Mouse (Mus musculus) neural tube, embryonic 15.5 days (tissue): Measurements from ENCODE around the gene Shisa7. TPM values are rescaled to one million over a fixed set of nuclear protein-coding genes. Genes with fewer than 3 reads are reported as not detected.
"Not testable (repeated sequence)": the region's sequence is repeated elsewhere in the genome, so short reads cannot be mapped to it uniquely, and the experiment has no call there.

Experiments
- ATAC-seq: fragments of 200-750 bp; cut with Nextera tagmentation; 2 replicates; pipeline ENCODE4 v1.8.0; 2017; ENCODE audit warnings: mild to moderate bottlenecking, moderate TSS enrichment, moderate library complexity; ENCODE audit not compliant: low FRiP score
- H3K27ac ChIP-seq: fragments of 300-500 bp; sonication (generic); replicated peaks from 2 replicates; pipeline ENCODE4 v1.5.1; 2015; ENCODE audit warnings: mild to moderate bottlenecking, inconsistent platforms
- H3K27me3 ChIP-seq: fragments of 300-500 bp; sonication (generic); replicated peaks from 2 replicates; pipeline ENCODE4 v1.6.1; 2015; ENCODE audit warnings: inconsistent platforms
- H3K36me3 ChIP-seq: fragments of 300-500 bp; sonication (generic); 2 replicates; pipeline ENCODE4 v1.6.1; 2015; ENCODE audit warnings: inconsistent platforms
- H3K4me1 ChIP-seq: fragments of 300-500 bp; sonication (generic); 2 replicates; pipeline ENCODE4 v1.6.1; 2015; ENCODE audit warnings: inconsistent platforms
- H3K4me2 ChIP-seq: fragments of 300-500 bp; sonication (generic); 2 replicates; pipeline ENCODE4 v1.6.1; 2015; ENCODE audit warnings: inconsistent platforms, mild to moderate bottlenecking, moderate library complexity
- H3K4me3 ChIP-seq: fragments of 300-500 bp; sonication (generic); replicated peaks from 2 replicates; pipeline ENCODE4 v1.5.1; 2015; ENCODE audit warnings: mild to moderate bottlenecking, inconsistent platforms
- H3K9ac ChIP-seq: fragments of 300-500 bp; sonication (generic); replicated peaks from 2 replicates; pipeline ENCODE4 v1.6.1; 2015; ENCODE audit warnings: mild to moderate bottlenecking, inconsistent platforms
- H3K9me3 ChIP-seq: fragments of 300-500 bp; sonication (generic); replicated peaks from 2 replicates; pipeline ENCODE4 v1.6.1; 2016; ENCODE audit warnings: inconsistent platforms
- WGBS: fragments of 180-500 bp; shearing (Covaris S2); methylation state at CpG from one replicate; pipeline ENCODE4 v1.1.7; 2015; ENCODE audit warnings: mixed read lengths; 5-methylcytosine and 5-hydroxymethylcytosine counted together
- polyA plus RNA-seq: library from polyadenylated mRNA; unstranded; fragments of >200 nt; fragmentation: Nextera tagmentation; extraction: Ambion mirVana; gene quantifications from 2 replicates; pipeline ENCODE4 v1.2.1, GENCODE M21; 2015

Shisa7 gene
- polyA plus RNA-seq, 1 experiment from 2014 or later: 11.3 TPM

- Histone ChIP-seq H3K36me3 (no peaks in the 10 kb centered on the region), H3K9ac (peak overlapping the region; percentile 73), H3K27me3 (0 out of 2 replicates have a peak, but pooled peaks cover 4% of the 10 kb centered on the region), H3K27ac (peak overlapping the region; percentile 87), H3K4me3 (peak overlapping the region; percentile 49), H3K9me3 (no peaks in the 10 kb centered on the region), H3K4me1 (peaks cover 37% of the 10 kb centered on the region), H3K4me2 (peak overlapping the region; percentile 80)
- WGBS: under 1% methylated on average over 16 of the region's 16 CpGs
- ATAC-seq: peak; percentile 71
Observed at GRCm38 (mm10) chr7:4842634-4843131, 1.8 kb downstream of the Shisa7 start.

GRCm38 (mm10) chr7:4842077-4842476 is 2.4 kb downstream of the Shisa7 start:
- Histone ChIP-seq H3K27ac (peak overlapping the region; percentile 87), H3K36me3 (no peaks in the 10 kb centered on the region), H3K9ac (peak overlapping the region; percentile 20), H3K4me1 (peaks cover 39% of the 10 kb centered on the region), H3K9me3 (no peaks in the 10 kb centered on the region), H3K27me3 (0 out of 2 replicates have a peak, but pooled peaks cover 2% of the 10 kb centered on the region), H3K4me2 (peak overlapping the region; percentile 80), H3K4me3 (peak overlapping the region; percentile 49)
- 0 out of 2 replicates have a peak, but pooled peaks have one; percentile 2 for ATAC-seq
- WGBS: 34% methylated on average over 5 of the region's 5 CpGs

- Histone ChIP-seq H3K27me3 (peaks cover 6% of the 10 kb centered on the region), H3K9ac (no peak overlapping the region), H3K4me3 (no peak overlapping the region), H3K9me3 (no peaks in the 10 kb centered on the region), H3K4me1 (peaks cover 31% of the 10 kb centered on the region), H3K4me2 (no peak overlapping the region), H3K27ac (no peak overlapping the region), H3K36me3 (0 out of 2 replicates have a peak, but pooled peaks cover 3% of the 10 kb centered on the region)
- ATAC-seq: no peak
- 13% methylated on average over 1 of the region's 1 CpGs for WGBS
Observed at GRCm38 (mm10) chr7:4837639-4838038, 6.9 kb downstream of the Shisa7 start.

GRCm38 (mm10) chr7:4836351-4836792 is 8.1 kb downstream of the Shisa7 start:
- peak; percentile 93 for ATAC-seq
- Histone ChIP-seq H3K4me2 (peak overlapping the region; percentile 89), H3K27me3 (peaks cover 14% of the 10 kb centered on the region), H3K27ac (peak overlapping the region; percentile 87), H3K9ac (peak overlapping the region; percentile 71), H3K36me3 (peaks cover 12% of the 10 kb centered on the region), H3K9me3 (no peaks in the 10 kb centered on the region), H3K4me3 (peak overlapping the region; percentile 52), H3K4me1 (peaks cover 19% of the 10 kb centered on the region)
- WGBS: under 1% methylated on average over 51 of the region's 51 CpGs

GRCm38 (mm10) chr7:4835631-4836327 is 8.7 kb downstream of the Shisa7 start:
- Histone ChIP-seq H3K36me3 (peaks cover 12% of the 10 kb centered on the region), H3K9me3 (no peaks in the 10 kb centered on the region), H3K27me3 (peaks cover 15% of the 10 kb centered on the region), H3K9ac (peak overlapping the region; percentile 71), H3K4me1 (peaks cover 17% of the 10 kb centered on the region), H3K4me2 (peak overlapping the region; percentile 89), H3K27ac (peak overlapping the region; percentile 87), H3K4me3 (peak overlapping the region; percentile 52)
- ATAC-seq: peak; percentile 63
- WGBS: 5% methylated on average over 34 of the region's 34 CpGs

GRCm38 (mm10) chr7:4830476-4830875 is 14.0 kb downstream of the Shisa7 start:
- Histone ChIP-seq H3K27me3 (peaks cover 15% of the 10 kb centered on the region), H3K4me3 (no peak overlapping the region), H3K9me3 (no peaks in the 10 kb centered on the region), H3K9ac (no peak overlapping the region), H3K27ac (no peak overlapping the region), H3K4me1 (no peaks in the 10 kb centered on the region; the same call in 1 of the 2 replicates), H3K36me3 (peaks cover 46% of the 10 kb centered on the region), H3K4me2 (no peak overlapping the region)
- 14% methylated on average over 12 of the region's 12 CpGs for WGBS
- ATAC-seq: no peak

- ATAC-seq: no peak
- Histone ChIP-seq H3K4me1 (no peaks in the 10 kb centered on the region), H3K36me3 (peaks cover 34% of the 10 kb centered on the region), H3K27me3 (no peaks in the 10 kb centered on the region; the same call in 1 of the 2 replicates), H3K9me3 (no peaks in the 10 kb centered on the region), H3K4me3 (no peak overlapping the region), H3K9ac (no peak overlapping the region), H3K4me2 (no peak overlapping the region), H3K27ac (no peak overlapping the region)
- WGBS: 48% methylated on average over 4 of the region's 4 CpGs
Observed at GRCm38 (mm10) chr7:4825365-4825764, 19.1 kb downstream of the Shisa7 start.

- 80% methylated on average over 6 of the region's 6 CpGs for WGBS
- no peak overlapping the region for H3K4me3 ChIP-seq
- H3K27ac ChIP-seq: no peak overlapping the region
- no peak overlapping the region for H3K9ac ChIP-seq
- no peaks in the 10 kb centered on the region for H3K9me3 ChIP-seq
- peaks cover 9% of the 10 kb centered on the region; the same call in 1 of the 2 replicates for H3K36me3 ChIP-seq
- ATAC-seq: no peak
- H3K4me2 ChIP-seq: no peak overlapping the region
- no peaks in the 10 kb centered on the region for H3K27me3 ChIP-seq
- no peaks in the 10 kb centered on the region for H3K4me1 ChIP-seq
Observed at GRCm38 (mm10) chr7:4822162-4822907, 22.2 kb downstream of the Shisa7 start.

- no peak overlapping the region for H3K9ac ChIP-seq
- ATAC-seq: no peak
- H3K4me1 ChIP-seq: no peaks in the 10 kb centered on the region
- no peaks in the 10 kb centered on the region for H3K27me3 ChIP-seq
- no peak overlapping the region for H3K4me3 ChIP-seq
- 84% methylated on average over 4 of the region's 4 CpGs for WGBS
- no peak overlapping the region for H3K4me2 ChIP-seq
- H3K27ac ChIP-seq: no peak overlapping the region
- peaks cover 3% of the 10 kb centered on the region; the same call in 1 of the 2 replicates for H3K36me3 ChIP-seq
- H3K9me3 ChIP-seq: no peaks in the 10 kb centered on the region
Observed at GRCm38 (mm10) chr7:4821690-4822089, 22.8 kb downstream of the Shisa7 start.

- H3K27me3 ChIP-seq, H3K27ac ChIP-seq, H3K9me3 ChIP-seq, H3K4me3 ChIP-seq, H3K36me3 ChIP-seq, H3K9ac ChIP-seq, H3K4me1 ChIP-seq, ATAC-seq, H3K4me2 ChIP-seq: not testable (repeated sequence)
- WGBS: 97% methylated on average over 7 of the region's 7 CpGs
Observed at GRCm38 (mm10) chr7:4820925-4821324, 23.6 kb downstream of the Shisa7 start.

GRCm38 (mm10) chr7:4816559-4816958 is 27.9 kb downstream of the Shisa7 start:
- Histone ChIP-seq H3K36me3 (no peaks in the 10 kb centered on the region), H3K27me3 (no peaks in the 10 kb centered on the region), H3K9ac (no peak overlapping the region), H3K4me3 (no peak overlapping the region), H3K9me3 (no peaks in the 10 kb centered on the region), H3K27ac (no peak overlapping the region), H3K4me2 (no peak overlapping the region), H3K4me1 (peaks cover 7% of the 10 kb centered on the region)
- ATAC-seq: no peak
